Mouse (Mus musculus): ENCODE measurements around the gene Jakmip3.

- TF ChIP-seq CTCF (IDR thresholded peaks at IDR 0.05; ENCODE audit: low read depth, low read length) = no peak
- no peak for TF ChIP-seq POLR2A (IDR thresholded peaks at IDR 0.05; ENCODE audit: borderline replicate concordance, low read depth, low read length)
Observed at GRCm38 (mm10) chr7:139015143-139015542, 74.6 kb downstream of the Jakmip3 start.

Data from bone marrow macrophage, adult 2 months (primary cell).